Mouse (Mus musculus): ENCODE results near the gene Ftsj1.

Ftsj1 gene

GRCm38 (mm10) chrX:8219651-8220050 lies 32.6 kb downstream of the Ftsj1 start:
- DNase-seq (ENCODE audit: low spot score in 2 of 2), result no peak

DNA sequence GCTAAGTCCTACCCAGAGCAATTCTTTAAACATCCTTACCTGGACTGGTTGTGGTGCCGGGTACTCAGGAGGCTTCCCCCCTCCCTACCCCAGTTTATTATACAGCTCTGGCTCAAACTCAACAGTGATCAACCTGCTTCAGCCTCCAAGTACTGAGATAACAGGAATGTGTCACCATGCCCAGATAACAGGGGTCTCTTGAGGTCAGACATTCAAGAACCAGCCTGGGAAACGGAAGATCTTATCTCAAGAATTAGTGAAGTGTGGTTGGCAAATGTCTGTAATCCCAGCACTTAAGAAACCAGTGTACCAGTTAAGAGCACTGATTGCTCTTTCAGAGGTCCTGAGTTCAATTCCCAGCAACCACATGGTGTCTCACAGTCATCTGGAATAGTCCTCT lies 34.1 kb downstream of the Ftsj1 start:
- DNase-seq (ENCODE audit: low spot score in 2 of 2), result no peak

DNA sequence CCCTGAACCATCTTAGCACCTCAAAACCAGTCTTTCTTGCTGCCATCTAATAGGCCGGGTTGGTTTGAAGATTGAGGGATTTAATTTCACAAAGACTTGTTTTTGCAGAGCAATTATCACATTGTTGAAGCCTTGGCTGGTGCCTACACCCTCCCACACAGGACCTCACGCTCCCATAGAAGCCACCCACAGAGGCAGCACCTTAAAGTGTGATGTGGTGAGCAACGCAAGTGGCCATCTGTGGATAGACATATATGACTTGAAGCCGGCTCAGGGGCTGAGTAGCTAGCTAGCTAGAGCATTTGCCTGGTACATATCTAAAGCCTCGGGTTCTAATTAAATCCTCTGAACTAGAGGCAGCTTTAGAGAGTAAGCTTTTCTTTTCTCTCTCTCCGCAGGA lies 34.8 kb downstream of the Ftsj1 start:
- no peak for DNase-seq (ENCODE audit: low spot score in 2 of 2)

DNA sequence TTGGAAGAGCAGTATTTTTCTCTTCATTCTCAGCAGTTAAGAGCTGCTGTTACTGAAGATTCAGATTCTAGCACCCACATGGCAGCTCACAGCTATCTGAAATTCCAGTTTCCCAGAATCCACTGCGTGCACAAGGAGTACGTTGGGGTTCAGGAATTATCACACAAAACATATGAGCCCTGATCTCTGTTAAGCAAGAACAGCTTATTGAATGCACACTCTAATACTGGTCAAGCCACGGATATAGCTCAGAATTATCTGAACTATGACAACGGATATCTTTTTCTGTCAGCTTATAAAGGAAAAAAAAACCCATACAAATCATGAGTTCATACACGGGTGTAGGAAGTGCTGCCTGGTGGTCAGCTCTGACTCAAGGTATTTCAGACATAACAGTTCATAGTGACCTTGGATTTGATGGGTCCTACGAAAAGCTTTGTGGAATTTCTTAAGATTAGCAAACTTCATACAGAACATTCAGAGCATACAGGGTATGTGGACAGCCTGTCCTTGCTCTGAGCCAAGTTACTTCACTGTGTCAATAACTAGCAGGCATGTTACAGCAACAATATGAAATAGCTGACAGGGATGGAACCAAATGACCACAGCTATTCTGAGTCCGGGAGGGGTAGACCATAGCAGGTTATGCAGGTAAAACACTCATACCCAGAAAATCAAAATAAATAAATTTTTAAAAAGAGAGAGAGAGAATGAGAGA lies 40.6 kb downstream of the Ftsj1 start:
- no peak for DNase-seq (ENCODE audit: low spot score in 2 of 2)

DNA sequence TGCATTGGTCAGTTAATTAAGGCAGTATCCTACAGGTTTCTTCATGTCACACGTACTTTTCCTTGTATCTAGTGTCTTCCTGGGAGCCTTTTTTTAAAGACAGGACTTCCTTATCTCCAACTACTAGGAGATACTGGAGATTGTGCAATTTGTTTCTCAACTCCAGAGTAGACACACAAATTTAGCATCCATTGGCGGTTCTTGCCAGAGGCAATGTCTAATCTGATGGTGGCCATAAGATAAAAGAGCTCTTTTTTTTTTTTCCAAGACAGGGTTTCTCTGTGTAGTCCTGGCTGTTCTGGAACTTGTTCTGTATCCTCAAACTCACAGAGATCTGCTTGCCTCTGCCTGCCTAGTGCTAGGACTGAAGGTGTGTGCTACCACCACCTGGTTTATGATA lies 42.5 kb downstream of the Ftsj1 start:
- no peak for DNase-seq (ENCODE audit: low spot score in 2 of 2)

DNA sequence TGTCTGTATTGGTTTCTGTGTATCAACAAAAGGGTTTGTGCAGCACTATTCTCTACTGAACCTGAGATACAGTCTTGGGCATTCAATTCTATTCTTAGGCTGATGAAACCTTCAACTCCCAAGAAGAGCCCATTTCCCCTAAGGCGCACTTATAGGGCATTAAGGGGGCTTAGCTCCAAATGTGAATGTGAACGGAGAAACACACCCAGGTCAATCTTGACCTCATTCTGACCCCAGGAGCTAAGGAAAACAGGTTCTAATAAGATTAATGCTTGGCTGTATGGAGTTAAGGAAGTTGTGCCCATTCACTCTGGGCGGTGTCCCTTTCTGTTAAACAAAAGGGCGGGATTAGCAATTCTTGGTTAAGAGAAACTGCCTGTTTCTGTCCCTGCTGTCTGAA lies 45.0 kb downstream of the Ftsj1 start:
- DNase-seq (ENCODE audit: low spot score in 2 of 2), result no peak

DNA sequence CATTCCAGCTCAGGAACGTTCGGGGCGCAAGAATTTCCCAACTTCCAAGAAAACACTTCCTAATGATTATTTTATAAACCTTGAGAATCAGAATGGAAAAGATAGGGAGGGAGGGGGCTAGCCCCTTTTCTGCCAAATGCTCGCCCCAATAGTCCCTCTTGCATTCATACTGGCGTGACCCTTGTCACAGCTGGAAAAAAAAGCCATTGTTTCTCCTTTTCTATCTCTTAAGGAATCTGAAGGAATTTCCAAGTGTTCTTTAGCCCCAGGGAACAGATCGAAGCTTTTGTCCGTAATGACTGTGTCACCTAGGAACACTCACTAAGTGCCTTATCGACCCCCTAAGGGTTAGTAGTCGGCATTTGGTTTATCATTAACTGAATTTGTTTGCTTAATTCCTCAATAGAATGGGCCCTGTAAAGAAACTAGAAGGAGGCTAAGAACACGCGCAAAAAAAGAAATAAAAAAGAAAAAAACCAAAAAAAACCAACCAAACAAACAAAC lies 45.5 kb downstream of the Ftsj1 start:
- no peak for DNase-seq (ENCODE audit: low spot score in 2 of 2)

DNA sequence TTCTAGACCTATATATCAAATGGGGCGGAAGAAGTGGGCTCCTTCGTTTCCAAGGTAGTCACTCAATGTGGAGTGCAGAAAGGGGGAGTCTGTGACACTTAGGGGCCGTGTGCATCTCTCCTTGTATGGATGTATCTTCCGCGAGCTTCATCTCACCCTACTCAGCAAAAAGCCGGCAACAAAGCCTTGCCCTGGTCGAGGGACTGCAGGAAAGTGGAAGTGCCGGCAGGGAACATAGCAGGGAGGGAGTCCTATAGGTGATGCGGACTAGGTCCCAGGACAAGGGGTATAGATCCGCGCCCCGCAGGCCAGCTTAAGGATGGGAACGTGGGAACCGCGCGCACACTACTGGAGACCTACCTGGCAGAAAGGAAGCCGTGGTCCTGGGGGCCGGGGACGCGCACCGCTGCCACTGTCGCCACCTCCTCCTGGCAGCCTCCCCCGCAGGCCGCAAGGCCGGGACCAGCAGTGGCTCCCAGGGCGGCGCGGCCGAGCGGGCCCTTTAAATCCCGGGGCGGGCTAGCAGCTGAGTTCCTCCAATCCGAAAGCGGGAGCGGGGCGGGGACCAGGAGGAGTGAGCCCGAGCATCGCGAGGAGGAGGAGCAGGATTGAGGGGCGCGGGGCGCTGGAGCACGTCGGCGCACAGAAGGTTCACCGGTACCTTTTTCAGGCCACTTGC lies 46.1 kb downstream of the Ftsj1 start, which contains the start of gene Porcn:
TSS of gene Porcn (minus strand) at position 511 of the 679 bp plus-strand sequence.
- peak; percentile 69 to 85 for DNase-seq (ENCODE audit: low spot score in 2 of 2)

- no peak for DNase-seq (ENCODE audit: low spot score in 2 of 2)
Measured at GRCm38 (mm10) chrX:8205551-8205950, 46.7 kb downstream of the Ftsj1 start.

DNA sequence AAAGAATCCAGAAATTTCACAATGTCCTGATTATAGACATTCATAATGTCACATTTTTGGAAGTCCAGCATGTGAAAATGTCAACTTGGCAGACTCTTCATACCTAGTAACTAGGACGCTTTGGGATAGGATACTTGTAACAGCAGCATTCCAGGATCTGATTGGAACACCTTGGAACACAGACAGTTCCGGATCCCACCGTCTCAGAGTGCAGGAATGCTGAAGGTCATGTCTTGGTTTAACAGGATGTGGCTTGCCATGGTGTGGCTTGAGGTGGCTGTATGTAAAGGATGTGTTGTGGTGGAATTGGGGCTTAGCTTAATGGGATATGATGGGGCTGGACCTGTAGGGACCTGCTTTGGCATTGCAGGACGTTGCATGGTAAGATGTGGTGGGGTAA lies 47.1 kb downstream of the Ftsj1 start:
- no peak for DNase-seq (ENCODE audit: low spot score in 2 of 2)

- DNase-seq (ENCODE audit: low spot score in 2 of 2), result no peak
Measured at GRCm38 (mm10) chrX:8204076-8204475, 48.1 kb downstream of the Ftsj1 start.

- no peak for DNase-seq (ENCODE audit: low spot score in 2 of 2)
Measured at GRCm38 (mm10) chrX:8203105-8203504, 49.1 kb downstream of the Ftsj1 start.

DNA sequence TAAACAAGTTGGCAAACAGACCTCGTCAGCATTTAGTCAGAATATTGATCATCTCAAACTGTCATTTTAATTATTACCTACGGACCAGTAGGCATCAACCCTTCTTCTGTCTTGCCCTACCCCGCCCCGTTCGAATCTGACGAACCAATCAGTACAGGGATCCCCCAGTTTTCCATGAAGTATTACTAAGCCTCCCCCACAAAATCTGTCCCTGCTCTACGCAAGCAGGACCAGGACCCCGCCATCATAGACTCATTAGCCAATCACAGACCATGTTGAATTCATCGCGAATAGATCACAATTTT lies 58.8 kb downstream of the Ftsj1 start, which contains the start of gene Ebp:
TSS of gene Ebp (minus strand) at position 94 of the 305 bp plus-strand sequence.
- DNase-seq (ENCODE audit: low spot score in 2 of 2), result no peak

GRCm38 (mm10) chrX:8192640-8193418 lies 59.4 kb downstream of the Ftsj1 start:
- DNase-seq (ENCODE audit: low spot score in 2 of 2), result peak; percentile 71 to 76

- DNase-seq (ENCODE audit: low spot score in 2 of 2), result peak in 1 of 2 experiments; percentile 18
Measured at GRCm38 (mm10) chrX:8192126-8192639, 60.0 kb downstream of the Ftsj1 start.
